ENCODE assay signal across 19 mouse cellular contexts in genomic region chr3:144579796-144580195, GRCm38 (mm10). TPM values are rescaled to one million over a fixed set of nuclear protein-coding genes. Genes with fewer than 3 reads are reported as not detected.
DNase-seq lines count a peak whose midpoint lies in the region; ATAC-seq lines count a peak whose summit lies in the region.
"Had no signal": no experiment of that assay in that cellular context is flagged by ENCODE, and none has a peak within 500 bp of the region (broad histone marks: within the 10 kb centered on the region; RNA-seq: fewer than 3 reads in every experiment).

No protein-coding gene starts in this region.

- ATAC-seq in heart, embryonic 11.5 days (replicated peaks; ENCODE audit: insufficient number of reproducible peaks, low FRiP score, low TSS enrichment), result no peak
- no peak for ATAC-seq in intestine, embryonic 14.5 days (replicated peaks; ENCODE audit: low FRiP score, low TSS enrichment, low read depth)
- ATAC-seq in intestine, embryonic 16.5 days, result no peak
- peak; percentile 19; the same call in 1 of the 2 replicates for ATAC-seq in liver, embryonic 11.5 days (replicated peaks; ENCODE audit: low FRiP score)
- ATAC-seq in liver, embryonic 15.5 days (ENCODE audit: insufficient read depth), result peak; percentile 45; the same call in 1 of the 2 replicates
- ATAC-seq: forebrain, embryonic 14.5 days had no signal

- peaks cover 36% of the 10 kb centered on the region for H3K4me1 ChIP-seq in heart, embryonic 10.5 days
- peaks cover 33% of the 10 kb centered on the region for H3K4me1 ChIP-seq in heart, embryonic 11.5 days (ENCODE audit: control insufficient read depth, insufficient read depth, low read length)
- H3K4me1 ChIP-seq in intestine, embryonic 14.5 days (replicated peaks; ENCODE audit: control insufficient read depth, insufficient read depth, low read length), result no peaks in the 10 kb centered on the region; the same call in 1 of the 2 replicates
- H3K4me1 ChIP-seq in intestine, embryonic 16.5 days (ENCODE audit: control insufficient read depth, insufficient read depth, low read length), result peaks cover 26% of the 10 kb centered on the region; the same call in 1 of the 2 replicates
- H3K4me1 ChIP-seq in liver, embryonic 11.5 days (replicated peaks; ENCODE audit: control insufficient read depth, insufficient read depth, low read length), result peaks cover 18% of the 10 kb centered on the region
- peaks cover 62% of the 10 kb centered on the region for H3K4me1 ChIP-seq in liver, embryonic 15.5 days (replicated peaks)
- H3K4me1 ChIP-seq: hindbrain, embryonic 15.5 days had no signal

- H3K4me3 ChIP-seq in heart, embryonic 10.5 days, result no peak overlapping the region
- H3K4me3 ChIP-seq in heart, embryonic 11.5 days (ENCODE audit: low read depth, low read length), result no peak overlapping the region
- no peak overlapping the region for H3K4me3 ChIP-seq in intestine, embryonic 14.5 days (ENCODE audit: low read depth, low read length)
- no peak overlapping the region for H3K4me3 ChIP-seq in intestine, embryonic 16.5 days (ENCODE audit: low read length)
- no peak overlapping the region for H3K4me3 ChIP-seq in liver, embryonic 11.5 days (ENCODE audit: low read depth, low read length)
- no peak overlapping the region for H3K4me3 ChIP-seq in liver, embryonic 15.5 days (replicated peaks)
- H3K4me3 ChIP-seq: hindbrain, embryonic 15.5 days; midbrain, embryonic 12.5 days had no signal

- DNase-seq in heart, embryonic 10.5 days (ENCODE audit: low spot score), result peak; percentile 46
- peak; percentile 25 for DNase-seq in intestine, embryonic 14.5 days (ENCODE audit: low spot score)
- no peak for DNase-seq in liver, embryonic 11.5 days (ENCODE audit: low spot score)
- no peak for DNase-seq in adrenal gland, adult 18-20 months (ENCODE audit: low spot score in 2 of 2)
- DNase-seq: B cell, adult 2 months; cerebellum, adult 18-20 months; cerebellum, postnatal 36 days; gastrocnemius, postnatal 14 days; heart, postnatal 36 days; kidney, adult 11 months; retina, postnatal 1 day had no signal

- no peaks in the 10 kb centered on the region for H3K27me3 ChIP-seq in heart, embryonic 10.5 days (ENCODE audit: insufficient read depth, poor library complexity, severe bottlenecking)
- no peaks in the 10 kb centered on the region for H3K27me3 ChIP-seq in heart, embryonic 11.5 days (ENCODE audit: control insufficient read depth, insufficient read depth, low read length)
- H3K27me3 ChIP-seq in intestine, embryonic 14.5 days (replicated peaks; ENCODE audit: control insufficient read depth, insufficient read depth, low read length), result no peaks in the 10 kb centered on the region
- H3K27me3 ChIP-seq in intestine, embryonic 16.5 days (replicated peaks; ENCODE audit: control insufficient read depth, insufficient read depth, low read length), result no peaks in the 10 kb centered on the region
- no peaks in the 10 kb centered on the region for H3K27me3 ChIP-seq in liver, embryonic 11.5 days (replicated peaks; ENCODE audit: control insufficient read depth, insufficient read depth, low read length)
- no peaks in the 10 kb centered on the region for H3K27me3 ChIP-seq in liver, embryonic 15.5 days
- H3K27me3 ChIP-seq: hindbrain, embryonic 15.5 days; midbrain, embryonic 12.5 days had no signal

- H3K27ac ChIP-seq in heart, embryonic 10.5 days, result no peak overlapping the region
- no peak overlapping the region for H3K27ac ChIP-seq in heart, embryonic 11.5 days (ENCODE audit: low read depth, low read length)
- H3K27ac ChIP-seq in intestine, embryonic 14.5 days (ENCODE audit: low read depth), result no peak overlapping the region
- no peak overlapping the region for H3K27ac ChIP-seq in intestine, embryonic 16.5 days (ENCODE audit: low read length)
- H3K27ac ChIP-seq in liver, embryonic 11.5 days (ENCODE audit: low read depth, low read length), result no peak overlapping the region
- peak overlapping the region; percentile 58 for H3K27ac ChIP-seq in liver, embryonic 15.5 days (replicated peaks)
- H3K27ac ChIP-seq: hindbrain, embryonic 15.5 days; kidney, postnatal 0 days; macrophage; midbrain, embryonic 12.5 days had no signal

- WGBS in heart, embryonic 10.5 days, result 66% methylated on average over 5 of the region's 5 CpGs
- 70% methylated on average over 5 of the region's 5 CpGs for WGBS in heart, embryonic 11.5 days (ENCODE audit: insufficient replicate concordance)
- WGBS in intestine, embryonic 14.5 days, result 88% methylated on average over 5 of the region's 5 CpGs
- WGBS in intestine, embryonic 16.5 days, result 81% methylated on average over 5 of the region's 5 CpGs
- WGBS in liver, embryonic 11.5 days, result 79% methylated on average over 5 of the region's 5 CpGs
- 63% methylated on average over 5 of the region's 5 CpGs for WGBS in liver, embryonic 15.5 days (ENCODE audit: insufficient replicate concordance)

- no peak overlapping the region for H3K9ac ChIP-seq in heart, embryonic 11.5 days (ENCODE audit: low read depth, low read length)
- no peak overlapping the region for H3K9ac ChIP-seq in intestine, embryonic 14.5 days (ENCODE audit: low read length)
- H3K9ac ChIP-seq in intestine, embryonic 16.5 days (ENCODE audit: low read depth, low read length), result no peak overlapping the region
- no peak overlapping the region for H3K9ac ChIP-seq in liver, embryonic 11.5 days (ENCODE audit: low read depth, low read length)
- no peak overlapping the region for H3K9ac ChIP-seq in liver, embryonic 15.5 days
- H3K9ac ChIP-seq: hindbrain, embryonic 15.5 days; midbrain, embryonic 12.5 days had no signal

- peaks cover 49% of the 10 kb centered on the region for H3K36me3 ChIP-seq in heart, embryonic 10.5 days
- H3K36me3 ChIP-seq in heart, embryonic 11.5 days (ENCODE audit: control insufficient read depth, insufficient read depth, low read length), result peaks cover 5% of the 10 kb centered on the region; the same call in 1 of the 2 replicates
- H3K36me3 ChIP-seq in intestine, embryonic 14.5 days (ENCODE audit: control insufficient read depth, insufficient read depth, low read length), result peaks cover 45% of the 10 kb centered on the region
- H3K36me3 ChIP-seq in intestine, embryonic 16.5 days (ENCODE audit: control insufficient read depth, insufficient read depth, low read length), result no peaks in the 10 kb centered on the region; the same call in 1 of the 2 replicates
- H3K36me3 ChIP-seq in liver, embryonic 11.5 days (ENCODE audit: control insufficient read depth, insufficient read depth, low read length), result peaks cover 14% of the 10 kb centered on the region
- H3K36me3 ChIP-seq in liver, embryonic 15.5 days (replicated peaks), result peaks cover 40% of the 10 kb centered on the region

- no peak overlapping the region for H3K4me2 ChIP-seq in heart, embryonic 11.5 days
- H3K4me2 ChIP-seq in intestine, embryonic 14.5 days (ENCODE audit: low read length), result no peak overlapping the region
- no peak overlapping the region for H3K4me2 ChIP-seq in intestine, embryonic 16.5 days (ENCODE audit: low read depth, low read length)
- H3K4me2 ChIP-seq in liver, embryonic 11.5 days, result no peak overlapping the region
- no peak overlapping the region; the same call in 1 of the 2 replicates for H3K4me2 ChIP-seq in liver, embryonic 15.5 days
- H3K4me2 ChIP-seq: hindbrain, embryonic 15.5 days; midbrain, embryonic 12.5 days had no signal

- H3K9me3 ChIP-seq in heart, embryonic 10.5 days, result no peaks in the 10 kb centered on the region
- H3K9me3 ChIP-seq in heart, embryonic 11.5 days (replicated peaks; ENCODE audit: control insufficient read depth, low read length), result no peaks in the 10 kb centered on the region
- H3K9me3 ChIP-seq in intestine, embryonic 14.5 days (ENCODE audit: control insufficient read depth, low read length), result no peaks in the 10 kb centered on the region
- H3K9me3 ChIP-seq in intestine, embryonic 16.5 days (ENCODE audit: control insufficient read depth, low read length), result no peaks in the 10 kb centered on the region
- H3K9me3 ChIP-seq in liver, embryonic 11.5 days (ENCODE audit: control insufficient read depth, low read length), result no peaks in the 10 kb centered on the region
- no peaks in the 10 kb centered on the region for H3K9me3 ChIP-seq in liver, embryonic 15.5 days (replicated peaks)
- H3K9me3 ChIP-seq: hindbrain, embryonic 15.5 days; midbrain, embryonic 12.5 days had no signal

RNA-seq across cellular contexts. Expression of gene Selenof, which starts 9.7 kb away (rescaled TPM):
- 459 and 498 TPM in 2 replicates for polyA plus RNA-seq in heart, embryonic 10.5 days (2016; fragmentation: Nextera tagmentation; extraction: Ambion mirVana)
- 339 and 350 TPM in 2 replicates for polyA plus RNA-seq in heart, embryonic 11.5 days (2014; fragmentation: Nextera tagmentation; extraction: Ambion mirVana)
- 448 and 458 TPM in 2 replicates for polyA plus RNA-seq in intestine, embryonic 14.5 days (2014; fragmentation: Nextera tagmentation; extraction: Ambion mirVana)
- polyA plus RNA-seq in intestine, embryonic 16.5 days (2015; fragmentation: Nextera tagmentation; extraction: Ambion mirVana), result 597 and 626 TPM in 2 replicates
- polyA plus RNA-seq in liver, embryonic 11.5 days (2014; fragmentation: Nextera tagmentation; extraction: Ambion mirVana), result 369 and 370 TPM in 2 replicates
- polyA plus RNA-seq in liver, embryonic 15.5 days (2015; fragmentation: Nextera tagmentation; extraction: Ambion mirVana), result 290 and 291 TPM in 2 replicates
- total RNA-seq in adrenal gland, adult 18-20 months (2021), result 100 to 1,000 TPM; 324 to 336 TPM

RNA-seq across cellular contexts. Expression of gene Hs2st1, which starts 9.8 kb away (rescaled TPM):
- 8.6 and 14.0 TPM in 2 replicates for polyA plus RNA-seq in heart, embryonic 10.5 days (2016; fragmentation: Nextera tagmentation; extraction: Ambion mirVana)
- polyA plus RNA-seq in heart, embryonic 11.5 days (2014; fragmentation: Nextera tagmentation; extraction: Ambion mirVana), result 7.3 and 7.9 TPM in 2 replicates
- polyA plus RNA-seq in intestine, embryonic 14.5 days (2014; fragmentation: Nextera tagmentation; extraction: Ambion mirVana), result 13.7 and 14.3 TPM in 2 replicates
- polyA plus RNA-seq in intestine, embryonic 16.5 days (2015; fragmentation: Nextera tagmentation; extraction: Ambion mirVana), result 6.2 and 6.4 TPM in 2 replicates
- polyA plus RNA-seq in liver, embryonic 11.5 days (2014; fragmentation: Nextera tagmentation; extraction: Ambion mirVana), result 7.2 and 7.3 TPM in 2 replicates
- polyA plus RNA-seq in liver, embryonic 15.5 days (2015; fragmentation: Nextera tagmentation; extraction: Ambion mirVana), result 1.9 and 2.3 TPM in 2 replicates
- total RNA-seq in adrenal gland, adult 18-20 months (2021), result 10 to 100 TPM; 13.9 to 14.7 TPM

Comparison
In these comparisons a context has a peak if more than half of its experiments do, and no peak if none do; other contexts are left out.
1. DNase-seq: peak in heart, embryonic 10.5 days (single experiment) and intestine, embryonic 14.5 days (single experiment); none in liver, embryonic 11.5 days (single experiment) and adrenal gland, adult 18-20 months (0 of 2).
2. ATAC-seq: peak in liver, embryonic 11.5 days (single experiment) and liver, embryonic 15.5 days (single experiment); none in heart, embryonic 11.5 days (single experiment), intestine, embryonic 14.5 days (single experiment) and intestine, embryonic 16.5 days (single experiment).